Mouse (Mus musculus): ENCODE measurements around the gene Iqck.

GRCm38 (mm10) chr7:118949749-118950148 lies 94.2 kb downstream of the Iqck start:
- TF ChIP-seq CTCF (IDR thresholded peaks at IDR 0.05; ENCODE audit: borderline replicate concordance, insufficient read depth, low read depth, low read length) (no peak), POLR2A (IDR thresholded peaks at IDR 0.05; ENCODE audit: borderline replicate concordance, insufficient read depth, low read length) (no peak)

Data from cerebellum, adult 2 months (tissue).